Mouse (Mus musculus) MEL (cell line): ENCODE measurements around the gene Polr2e. TPM values are rescaled to one million over a fixed set of nuclear protein-coding genes. Genes with fewer than 3 reads are reported as not detected.
A peak's percentile ranks its signal among the peaks of the same experiment; 100 is the strongest.

Source experiments
- DNase-seq: peaks from one replicate; pipeline ENCODE4 v3.0.0; 2011; ENCODE audit warnings: low read depth, low spot score
- H3K27ac ChIP-seq: 2 replicates; pipeline ENCODE4 v1.5.1; 2012; ENCODE audit warnings: low read depth, mild to moderate bottlenecking, control low read depth, low read length, moderate library complexity; ENCODE audit not compliant: control insufficient read depth
- H3K27me3 ChIP-seq, 2 experiments: fragments of 150-350 bp in 1 of 2; sonication (generic) in 1 of 2; 2 replicates each; pipeline ENCODE4 v1.6.1; 2012; ENCODE audit warnings: low read length in 2 of 2, mild to moderate bottlenecking in 2 of 2, improper control_type of control experiment in 1 of 2, moderate library complexity in 1 of 2; ENCODE audit not compliant: insufficient read depth in 2 of 2, control insufficient read depth in 1 of 2
- H3K36me3 ChIP-seq, 2 experiments: 2 replicates each; pipeline ENCODE4 v1.6.1; 2012 to 2014; ENCODE audit warnings: low read length in 2 of 2, improper control_type of control experiment in 1 of 2, inconsistent platforms in 1 of 2, mild to moderate bottlenecking in 1 of 2; ENCODE audit not compliant: insufficient read depth in 2 of 2, control insufficient read depth in 1 of 2
- H3K4me1 ChIP-seq, 2 experiments: fragments of 150-350 bp in 1 of 2; sonication (generic) in 1 of 2; 2 replicates each; pipeline ENCODE4 v1.6.1; 2012; ENCODE audit warnings: low read length in 2 of 2, improper control_type of control experiment in 1 of 2, mild to moderate bottlenecking in 1 of 2; ENCODE audit not compliant: insufficient read depth in 2 of 2, control insufficient read depth in 1 of 2
- H3K4me3 ChIP-seq, 2 experiments: fragments of 150-350 bp in 1 of 2; sonication (generic) in 1 of 2; 2 replicates each; pipeline ENCODE4 v1.5.1; 2012; ENCODE audit warnings: low read depth in 2 of 2, low read length in 2 of 2, mild to moderate bottlenecking in 2 of 2, moderate library complexity in 2 of 2, control low read depth in 1 of 2, improper control_type of control experiment in 1 of 2; ENCODE audit not compliant: control insufficient read depth in 1 of 2, insufficient read depth in 1 of 2
- H3K79me2 ChIP-seq: 2 replicates; pipeline ENCODE4 v1.6.1; 2012; ENCODE audit warnings: mild to moderate bottlenecking, low read length, moderate library complexity; ENCODE audit not compliant: control insufficient read depth, poor library complexity, insufficient read depth
- H3K9ac ChIP-seq: 2 replicates; pipeline ENCODE4 v1.6.1; 2012; ENCODE audit warnings: low read depth, mild to moderate bottlenecking, control low read depth, low read length, moderate library complexity; ENCODE audit not compliant: control insufficient read depth, poor library complexity, severe bottlenecking
- H3K9me3 ChIP-seq: fragments of 150-350 bp; sonication (generic); replicated peaks from 2 replicates; pipeline ENCODE4 v1.6.1; 2012; ENCODE audit warnings: mild to moderate bottlenecking, low read length, improper control_type of control experiment, moderate library complexity; ENCODE audit not compliant: insufficient read depth
- BHLHE40 ChIP-seq: IDR thresholded peaks from 2 replicates; pipeline ENCODE4 v1.6.1; 2012; ENCODE audit warnings: low read depth, mild to moderate bottlenecking, inconsistent platforms, low read length, improper control_type of control experiment, borderline replicate concordance
- CHD2 ChIP-seq: IDR thresholded peaks from 2 replicates; pipeline ENCODE4 v1.6.1; 2011; ENCODE audit warnings: low read length, improper control_type of control experiment
- CTCF ChIP-seq, 3 experiments: IDR thresholded peaks in 2 of 3; conservative IDR thresholded peaks in 1 of 3; 2 replicates each; pipeline ENCODE4 v1.5.1; 2011 to 2012; ENCODE audit warnings: low read length in 3 of 3, low read depth in 2 of 3, mild to moderate bottlenecking in 2 of 3, improper control_type of control experiment in 1 of 3, inconsistent platforms in 1 of 3, mixed read lengths in 1 of 3, moderate library complexity in 1 of 3; ENCODE audit not compliant: control insufficient read depth in 1 of 3, insufficient read depth in 1 of 3, poor library complexity in 1 of 3, severe bottlenecking in 1 of 3
- E2F4 ChIP-seq: IDR thresholded peaks from 2 replicates; pipeline ENCODE4 v1.6.1; 2011; ENCODE audit warnings: low read depth, low read length, improper control_type of control experiment, borderline replicate concordance
- ELF1 ChIP-seq: IDR thresholded peaks from 2 replicates; pipeline ENCODE4 v1.6.1; 2014; ENCODE audit warnings: low read depth, mild to moderate bottlenecking, inconsistent platforms, low read length, improper control_type of control experiment, moderate library complexity
- EP300 ChIP-seq, 2 experiments: IDR thresholded peaks; 2 replicates each; pipeline ENCODE4 v1.6.1; 2011; ENCODE audit warnings: improper control_type of control experiment in 2 of 2, low read length in 2 of 2, low read depth in 1 of 2, mild to moderate bottlenecking in 1 of 2
- ETS1 ChIP-seq: IDR thresholded peaks from 2 replicates; pipeline ENCODE4 v1.6.1; 2012; ENCODE audit warnings: low read depth, mild to moderate bottlenecking, inconsistent platforms, low read length, improper control_type of control experiment, moderate library complexity
- GABPA ChIP-seq: IDR thresholded peaks from 2 replicates; pipeline ENCODE4 v1.6.1; 2012; ENCODE audit warnings: low read depth, mild to moderate bottlenecking, inconsistent platforms, low read length, improper control_type of control experiment, moderate library complexity
- GATA1 ChIP-seq: IDR thresholded peaks from 2 replicates; pipeline ENCODE4 v1.6.1; 2011; ENCODE audit warnings: low read depth, low read length, improper control_type of control experiment
- HCFC1 ChIP-seq: IDR thresholded peaks from 2 replicates; pipeline ENCODE4 v1.6.1; 2012; ENCODE audit warnings: low read depth, mild to moderate bottlenecking, inconsistent platforms, low read length, improper control_type of control experiment, moderate library complexity
- JUND ChIP-seq: IDR thresholded peaks from 2 replicates; pipeline ENCODE4 v1.6.1; 2011; ENCODE audit warnings: low read depth, mild to moderate bottlenecking, improper control_type of control experiment, low read length
- KAT2A ChIP-seq: conservative IDR thresholded peaks from 2 replicates; pipeline ENCODE4 v1.6.1; 2012; ENCODE audit warnings: low read depth, low read length, improper control_type of control experiment, inconsistent platforms
- MAFK ChIP-seq: IDR thresholded peaks from 2 replicates; pipeline ENCODE4 v1.6.1; 2011; ENCODE audit warnings: low read depth, mild to moderate bottlenecking, low read length, improper control_type of control experiment, borderline replicate concordance
- MXI1 ChIP-seq: IDR thresholded peaks from 2 replicates; pipeline ENCODE4 v1.6.1; 2011; ENCODE audit warnings: mild to moderate bottlenecking, low read depth, low read length, improper control_type of control experiment
- MYB ChIP-seq: IDR thresholded peaks from 2 replicates; pipeline ENCODE4 v1.6.1; 2011; ENCODE audit warnings: mild to moderate bottlenecking, low read depth, low read length, improper control_type of control experiment
- MYC ChIP-seq: IDR thresholded peaks from 2 replicates; pipeline ENCODE4 v1.6.1; 2011; ENCODE audit warnings: low read depth, mild to moderate bottlenecking, low read length, improper control_type of control experiment, moderate library complexity
- NELFE ChIP-seq: IDR thresholded peaks from 2 replicates; pipeline ENCODE4 v1.6.1; 2011; ENCODE audit warnings: low read depth, low read length, improper control_type of control experiment
- NRF1 ChIP-seq: IDR thresholded peaks from 2 replicates; pipeline ENCODE4 v1.6.1; 2014; ENCODE audit warnings: low read depth, mild to moderate bottlenecking, inconsistent platforms, low read length, improper control_type of control experiment, moderate library complexity; ENCODE audit not compliant: poor library complexity, insufficient read depth, severe bottlenecking
- POLR2A ChIP-seq, 2 experiments: IDR thresholded peaks; 2 replicates each; pipeline ENCODE4 v1.6.1; 2011 to 2012; ENCODE audit warnings: low read length in 2 of 2, mild to moderate bottlenecking in 2 of 2, control low read depth in 1 of 2, improper control_type of control experiment in 1 of 2, low read depth in 1 of 2, moderate library complexity in 1 of 2; ENCODE audit not compliant: control insufficient read depth in 1 of 2, insufficient read depth in 1 of 2, poor library complexity in 1 of 2
- POLR2AphosphoS2 ChIP-seq: IDR thresholded peaks from 2 replicates; pipeline ENCODE4 v1.6.1; 2011; ENCODE audit warnings: low read length, improper control_type of control experiment
- POLR2AphosphoS5 ChIP-seq: IDR thresholded peaks from 2 replicates; pipeline ENCODE4 v1.6.1; 2012; ENCODE audit warnings: low read depth, borderline replicate concordance, mild to moderate bottlenecking, inconsistent platforms, low read length, moderate library complexity, mixed read lengths
- RAD21 ChIP-seq: IDR thresholded peaks from 2 replicates; pipeline ENCODE4 v1.6.1; 2011; ENCODE audit warnings: mild to moderate bottlenecking, low read depth, low read length, improper control_type of control experiment
- RCOR1 ChIP-seq: IDR thresholded peaks from 2 replicates; pipeline ENCODE4 v1.6.1; 2012; ENCODE audit warnings: low read depth, mild to moderate bottlenecking, inconsistent platforms, low read length, improper control_type of control experiment
- SIN3A ChIP-seq: IDR thresholded peaks from 2 replicates; pipeline ENCODE4 v1.6.1; 2012; ENCODE audit warnings: low read length, improper control_type of control experiment, inconsistent platforms
- SMC3 ChIP-seq: IDR thresholded peaks from 2 replicates; pipeline ENCODE4 v1.6.1; 2011; ENCODE audit warnings: low read depth, low read length, improper control_type of control experiment
- TAL1 ChIP-seq: IDR thresholded peaks from 2 replicates; pipeline ENCODE4 v1.6.1; 2012; ENCODE audit warnings: mild to moderate bottlenecking, inconsistent platforms, low read length, moderate library complexity, mixed read lengths
- TBP ChIP-seq: IDR thresholded peaks from 2 replicates; pipeline ENCODE4 v1.8.0; 2011; ENCODE audit warnings: low read depth, low read length, improper control_type of control experiment
- TCF12 ChIP-seq: IDR thresholded peaks from 2 replicates; pipeline ENCODE4 v1.6.1; 2014; ENCODE audit warnings: low read depth, mild to moderate bottlenecking, inconsistent platforms, low read length, improper control_type of control experiment, moderate library complexity
- USF2 ChIP-seq, 2 experiments: IDR thresholded peaks; 2 replicates each; pipeline ENCODE4 v1.6.1; 2011 to 2012; ENCODE audit warnings: improper control_type of control experiment in 2 of 2, low read length in 2 of 2, borderline replicate concordance in 1 of 2, inconsistent platforms in 1 of 2, low read depth in 1 of 2, mild to moderate bottlenecking in 1 of 2; ENCODE audit not compliant: insufficient read depth in 1 of 2
- ZKSCAN1 ChIP-seq: IDR thresholded peaks from 2 replicates; pipeline ENCODE4 v1.6.1; 2012; ENCODE audit warnings: low read depth, mild to moderate bottlenecking, inconsistent platforms, low read length, improper control_type of control experiment, moderate library complexity
- ZMIZ1 ChIP-seq: IDR thresholded peaks from 2 replicates; pipeline ENCODE4 v1.6.1; 2012; ENCODE audit warnings: low read depth, mild to moderate bottlenecking, inconsistent platforms, low read length, improper control_type of control experiment, moderate library complexity
- polyA plus RNA-seq, 2 experiments: library from polyadenylated mRNA; stranded (reverse) in 1 of 2; unstranded in 1 of 2; fragments of >175 nt in 1 of 2; fragments of >200 nt in 1 of 2; gene quantifications; 2 replicates each; pipeline versions ENCODE4 v1.2.1 to v1.2.4; 2012; ENCODE audit warnings: low replicate concordance in 2 of 2, low read depth in 1 of 2; ENCODE audit not compliant: insufficient read length in 2 of 2, insufficient read depth in 1 of 2, missing spikeins in 1 of 2
- total RNA-seq: library from RNA; depleted of rRNA; stranded (reverse); fragments of 300-350 nt; gene quantifications from 2 replicates; pipeline ENCODE4 v1.2.3, GENCODE M21; 2012

Gene Polr2e
- total and polyA plus RNA-seq, 3 experiments: 169 to 279 (median 258) TPM

- TF ChIP-seq BHLHE40 (no peak), HCFC1 (no peak), ZMIZ1 (no peak), POLR2AphosphoS2 (0 out of 2 replicates have a peak, but pooled peaks have one; percentile 46)
Observed at GRCm38 (mm10) chr10:80053831-80054815, 14.5 kb upstream of the Polr2e start (continued).

- peak; percentile 99 for DNase-seq
- TF ChIP-seq CHD2 (peak; percentile 8; the same call in 1 of the 2 replicates), ELF1 (no peak), NRF1 (peak; percentile 91), TAL1 (no peak), KAT2A (no peak; the same call in 1 of the 2 replicates), RCOR1 (no peak), POLR2AphosphoS5 (no peak; the same call in 1 of the 2 replicates), GABPA (no peak), TBP (peak; percentile 85), POLR2A (IDR thresholded peaks at IDR 0.05; ENCODE audit: control insufficient read depth in 1 of 2, insufficient read depth in 1 of 2, low read depth in 1 of 2, low read length in 2 of 2, poor library complexity in 1 of 2) (peak; percentile 97), BHLHE40 (no peak), GATA1 (peak; percentile 78), SMC3 (no peak), USF2 (IDR thresholded peaks at IDR 0.05; ENCODE audit: borderline replicate concordance in 1 of 2, insufficient read depth in 1 of 2, low read depth in 1 of 2, low read length in 2 of 2) (no peak), NELFE (peak; percentile 97), CTCF (IDR thresholded peaks at IDR 0.05 in 2 of 3, conservative IDR thresholded peaks at IDR 0.05 in 1 of 3; ENCODE audit: control insufficient read depth in 1 of 3, insufficient read depth in 1 of 3, low read depth in 2 of 3, low read length in 3 of 3, poor library complexity in 1 of 3, severe bottlenecking in 1 of 3) (no peak), HCFC1 (peak; percentile 75), MYC (peak; percentile 13; the same call in 1 of the 2 replicates), ZKSCAN1 (no peak), POLR2AphosphoS2 (peak; percentile 97), MXI1 (peak; percentile 69), TCF12 (peak; percentile 76), MYB (no peak), RAD21 (no peak), ETS1 (peak; percentile 45; the same call in 1 of the 2 replicates), EP300 (IDR thresholded peaks at IDR 0.05; ENCODE audit: low read depth in 1 of 2, low read length in 2 of 2) (no peak), JUND (no peak), SIN3A (peak; percentile 66), ZMIZ1 (peak; percentile 97), MAFK (no peak), E2F4 (0 out of 2 replicates have a peak, but pooled peaks have one; percentile 40)
Observed at GRCm38 (mm10) chr10:80053259-80053780, 13.7 kb upstream of the Polr2e start.

More at GRCm38 (mm10) chr10:80053259-80053780, 13.7 kb upstream of the Polr2e start:
- peaks cover 18 to 34% of the 10 kb centered on the region in 2 experiments for H3K4me1 ChIP-seq
- peak overlapping the region; percentile 89 for H3K9ac ChIP-seq
- H3K27me3 ChIP-seq: no peaks in the 10 kb centered on the region
- H3K79me2 ChIP-seq: peaks cover 20% of the 10 kb centered on the region
- peaks cover 0 to 36% of the 10 kb centered on the region in 2 experiments; a peak in 2 of 4 replicates for H3K36me3 ChIP-seq
- H3K27ac ChIP-seq: peak overlapping the region; percentile 80
- peak overlapping the region; percentile 77 for H3K4me3 ChIP-seq
- H3K9me3 ChIP-seq: no peaks in the 10 kb centered on the region
